Mouse (Mus musculus) spleen, adult 18-20 months (tissue): ENCODE measurements at regions not wholly inside any gene's neighbourhood (a gene's known extent, or its start where the extent isn't known, plus 50 kb on each side); places are given as distances from the start of the nearest gene placed in this dataset.
"Not testable (repeated sequence)": the region's sequence is repeated elsewhere in the genome, so short reads cannot be mapped to it uniquely, and the experiment has no call there.

Experiments used
- DNase-seq, 2 experiments: peaks; one replicate each; pipeline ENCODE4 v3.0.0; 2022; ENCODE audit warnings: mixed read lengths in 2 of 2

DNA sequence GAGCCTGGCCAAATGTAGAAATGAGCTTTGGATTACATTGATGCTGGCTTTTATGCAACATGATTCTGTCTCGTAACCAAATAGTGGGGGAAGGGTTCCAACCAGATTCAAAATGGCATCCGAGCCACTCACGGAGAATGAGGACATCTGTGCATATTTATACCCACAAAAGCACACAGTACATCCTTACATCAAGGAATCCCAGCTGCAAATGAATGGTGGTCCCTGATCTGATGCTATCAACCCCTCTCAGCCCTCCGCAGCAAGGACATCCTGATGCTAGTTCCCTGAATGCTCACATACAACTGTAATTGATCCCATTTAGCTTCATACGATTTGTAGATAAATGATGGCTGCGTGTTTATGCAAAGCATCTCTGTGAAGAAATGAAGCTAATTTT lies 215.9 kb downstream of the Samd5 start:
- DNase-seq = no peak

DNA sequence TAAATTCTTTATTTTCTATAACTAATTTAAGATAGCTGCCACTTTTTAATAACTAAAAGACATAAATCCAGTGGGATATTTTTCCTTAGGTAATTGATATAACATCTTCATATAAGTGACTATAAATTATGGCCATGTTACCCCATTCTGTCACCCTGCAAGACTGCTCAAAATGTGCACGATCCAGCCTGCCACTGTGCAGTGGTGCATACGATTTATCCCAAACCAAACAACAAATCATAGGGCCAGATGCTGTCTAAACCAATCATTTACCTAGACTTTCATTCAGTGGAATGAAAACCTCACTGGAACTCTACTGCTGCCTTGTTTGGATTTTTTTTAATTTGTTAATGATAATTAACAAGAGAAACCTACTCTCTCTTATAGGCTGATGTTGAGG lies 216.5 kb downstream of the Samd5 start:
- DNase-seq = no peak

DNA sequence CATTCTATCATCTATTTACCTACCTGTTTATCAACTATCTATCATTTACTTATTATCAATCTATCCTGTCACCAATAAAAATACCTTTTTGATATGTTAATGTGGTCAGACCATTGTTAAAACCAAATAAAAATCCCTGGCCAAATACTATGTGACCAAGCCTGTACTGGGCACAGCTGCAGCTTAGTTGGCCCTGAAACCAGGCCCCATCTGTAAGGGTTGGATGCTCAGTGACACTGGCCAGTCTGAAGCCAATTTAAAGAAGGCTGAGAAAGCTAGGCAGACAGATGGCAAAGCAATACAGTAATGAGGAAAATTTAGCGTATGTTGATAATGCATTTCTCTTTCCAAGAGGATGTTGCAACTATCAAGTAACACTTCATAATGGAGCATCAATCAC lies 217.8 kb downstream of the Samd5 start:
- DNase-seq = no peak

DNA sequence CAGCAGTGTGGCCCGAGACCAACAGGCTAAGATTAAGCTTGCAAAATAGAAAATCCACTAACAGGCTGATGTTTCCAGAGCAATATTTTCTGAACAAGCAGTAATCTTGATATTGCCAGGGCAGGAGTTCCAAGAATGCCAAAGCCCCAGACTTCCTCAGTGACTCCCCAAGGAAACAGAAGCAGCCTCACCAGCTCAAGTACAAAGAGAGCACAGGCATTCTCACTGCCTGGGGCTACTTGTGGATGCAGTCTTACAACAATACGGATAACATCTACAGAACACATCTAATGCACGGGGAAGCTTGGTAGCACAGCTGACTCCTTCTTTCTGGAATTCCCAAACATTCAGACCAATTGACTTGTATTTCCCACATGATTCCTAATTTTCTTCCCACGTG lies 235.9 kb downstream of the Samd5 start:
- DNase-seq = no peak

DNA sequence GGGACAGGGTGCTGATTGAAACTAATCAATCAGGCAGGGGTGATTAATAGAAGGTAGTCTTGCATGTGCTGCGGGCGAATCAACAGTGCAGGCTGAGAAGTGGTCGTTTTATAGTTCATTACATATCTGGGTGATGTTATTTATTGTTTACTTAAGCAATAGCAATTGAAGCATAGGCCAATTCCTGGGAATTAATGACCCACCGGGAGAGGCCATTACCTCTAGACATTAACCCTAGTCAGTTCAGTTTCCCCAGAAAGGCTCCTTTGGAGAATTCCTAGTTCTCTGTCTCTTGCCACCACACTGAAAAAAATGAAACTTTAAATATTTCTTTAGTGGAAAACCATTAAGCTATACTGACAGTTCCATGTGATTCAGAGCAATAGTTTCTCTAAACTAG lies 236.6 kb downstream of the Samd5 start:
- no peak for DNase-seq

DNA sequence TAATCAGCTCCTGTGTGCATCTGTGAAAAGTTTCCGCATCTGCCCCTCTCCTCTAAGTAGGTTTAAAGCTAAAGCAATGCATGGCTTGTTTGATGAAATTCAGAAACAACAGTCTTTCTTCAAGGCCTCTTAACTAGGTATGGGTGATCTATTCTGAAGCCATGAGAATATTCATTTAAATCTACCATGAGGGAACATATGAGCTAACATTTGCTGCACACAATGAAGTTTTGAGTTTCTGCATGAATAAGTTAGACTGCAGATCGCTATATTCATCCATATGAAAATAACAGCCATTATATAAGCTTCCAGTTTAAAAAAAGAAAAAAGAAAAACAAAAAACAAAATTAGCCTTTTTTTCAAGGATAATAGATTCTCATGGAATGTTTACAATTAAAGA lies 245.9 kb downstream of the Samd5 start:
- no peak for DNase-seq

DNA sequence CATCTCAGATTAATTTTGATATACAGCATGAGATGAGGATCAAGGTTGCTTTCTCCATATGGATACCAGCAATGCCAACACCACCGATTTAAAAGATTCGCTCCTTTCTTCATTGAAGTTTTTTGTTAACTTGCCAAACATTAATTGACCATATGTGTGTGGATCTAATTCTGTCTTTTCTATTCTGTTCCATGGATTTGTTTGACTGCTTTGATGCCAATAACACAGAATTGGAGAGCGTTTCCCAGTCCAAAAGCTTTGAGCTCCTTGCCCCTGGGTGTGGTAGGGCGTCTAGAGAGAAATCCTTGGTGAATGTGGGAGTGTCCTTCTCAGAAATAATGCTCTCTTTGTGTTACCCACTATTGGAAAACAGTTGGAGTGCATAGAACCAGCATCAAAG lies 254.3 kb downstream of the Samd5 start:
- no peak for DNase-seq

DNA sequence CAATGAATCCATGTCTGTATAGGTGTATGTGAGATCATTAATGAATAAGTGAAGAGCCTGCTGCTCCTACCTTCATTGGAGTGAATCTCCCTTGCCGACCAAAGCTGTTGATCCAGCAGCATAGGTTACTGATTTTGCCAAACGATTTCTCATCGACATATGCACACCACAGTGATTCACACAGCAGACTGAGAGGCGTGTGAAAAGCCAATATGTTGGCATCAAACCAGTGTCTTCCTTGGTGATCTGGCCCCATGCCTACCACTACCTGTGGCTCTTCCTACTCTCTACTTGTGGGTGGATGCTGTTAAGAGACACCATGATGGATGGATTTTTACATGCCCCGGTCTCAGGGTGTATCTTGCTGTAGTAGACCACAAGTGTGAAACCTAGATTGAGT lies 258.3 kb downstream of the Samd5 start:
- no peak for DNase-seq

DNA sequence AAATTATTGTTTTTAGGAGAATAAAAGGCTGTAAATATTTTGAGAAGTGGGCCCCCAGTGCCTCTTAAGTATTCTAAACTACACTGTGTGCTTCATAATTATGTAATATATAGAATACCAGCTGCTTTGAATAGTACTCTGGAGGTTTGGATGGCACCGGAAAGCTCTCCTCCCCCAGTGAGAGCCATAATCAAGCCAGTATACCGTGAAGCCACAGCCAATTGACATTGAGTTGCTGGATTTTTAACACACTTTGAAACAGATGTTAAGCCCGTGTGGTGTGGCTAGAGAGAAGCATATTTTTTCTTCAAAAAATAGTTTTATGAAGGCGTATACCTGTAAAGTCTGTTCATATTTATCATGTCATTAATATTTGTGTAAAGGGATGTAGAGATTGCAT lies 268.9 kb downstream of the Samd5 start:
- DNase-seq = no peak

DNA sequence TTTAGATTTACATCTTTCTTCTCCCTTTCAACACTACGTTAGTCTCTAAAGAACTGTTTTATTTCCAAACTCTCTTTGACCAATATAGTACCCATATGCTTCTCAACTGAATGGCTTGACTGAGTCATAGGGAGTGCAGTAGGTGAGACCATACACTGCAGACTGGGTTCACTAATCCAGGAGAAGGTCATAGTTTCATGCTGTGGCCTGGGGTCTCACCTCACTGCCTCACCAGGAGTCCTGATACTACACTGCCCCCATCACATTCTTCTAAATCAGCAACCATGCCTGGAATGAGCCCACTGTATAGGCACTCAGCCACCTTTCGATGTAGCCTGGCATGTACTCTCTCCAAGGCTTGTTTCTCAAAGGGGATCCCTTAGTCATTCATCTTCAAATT lies 269.6 kb downstream of the Samd5 start:
- no peak for DNase-seq

DNA sequence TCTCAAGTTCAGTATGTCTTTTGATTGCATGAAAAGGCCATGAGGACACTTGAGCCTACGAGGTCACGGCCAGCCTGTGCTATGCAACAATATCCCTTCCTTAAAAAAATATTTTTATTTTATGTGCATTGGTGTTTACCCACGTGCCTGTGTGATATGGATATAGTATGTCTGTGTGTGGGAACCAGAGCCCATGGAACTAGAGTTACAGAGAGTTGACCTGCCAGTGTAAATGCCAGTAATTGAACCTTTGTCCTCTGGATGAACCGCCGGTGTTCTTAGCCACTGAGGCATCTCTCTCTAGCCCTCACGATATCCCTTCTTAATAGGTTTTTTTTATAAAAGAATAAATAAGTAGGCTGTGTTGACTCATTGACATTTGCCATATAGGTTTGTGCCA lies 270.0 kb downstream of the Samd5 start:
- DNase-seq = no peak

DNA sequence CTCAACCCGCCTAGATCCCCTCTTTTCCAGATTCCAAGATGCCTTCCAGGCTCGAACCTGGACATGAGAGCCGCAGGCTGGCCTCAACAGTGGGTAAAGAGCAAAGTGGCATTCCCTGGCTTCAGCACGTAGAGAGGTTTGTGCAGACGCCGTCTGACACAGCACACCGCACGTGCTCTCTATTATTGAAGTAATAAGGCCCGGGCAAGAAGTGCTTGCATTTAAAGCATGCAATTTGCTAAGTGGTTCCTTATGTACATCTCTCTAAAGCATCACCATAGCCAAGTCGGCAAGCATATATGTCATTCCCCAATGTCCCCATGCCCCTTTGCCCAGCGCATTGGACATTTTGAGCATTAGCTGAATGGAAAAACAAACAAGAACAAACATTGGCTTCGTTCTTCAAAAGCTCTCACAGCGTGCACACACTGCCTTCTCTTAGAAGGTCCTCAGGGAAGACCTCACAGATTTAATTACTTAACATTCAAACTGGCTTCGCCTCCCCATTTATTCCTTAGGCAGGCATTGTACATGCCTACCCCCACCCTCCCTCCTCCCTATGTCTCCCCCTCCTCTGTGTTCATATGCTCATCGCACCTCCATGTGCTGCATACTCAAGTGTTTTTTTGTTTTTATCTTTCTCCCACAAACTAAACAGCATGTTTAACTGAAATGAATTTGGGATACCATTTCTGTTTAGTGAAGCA lies 273.9 kb downstream of the Samd5 start:
- DNase-seq = no peak

DNA sequence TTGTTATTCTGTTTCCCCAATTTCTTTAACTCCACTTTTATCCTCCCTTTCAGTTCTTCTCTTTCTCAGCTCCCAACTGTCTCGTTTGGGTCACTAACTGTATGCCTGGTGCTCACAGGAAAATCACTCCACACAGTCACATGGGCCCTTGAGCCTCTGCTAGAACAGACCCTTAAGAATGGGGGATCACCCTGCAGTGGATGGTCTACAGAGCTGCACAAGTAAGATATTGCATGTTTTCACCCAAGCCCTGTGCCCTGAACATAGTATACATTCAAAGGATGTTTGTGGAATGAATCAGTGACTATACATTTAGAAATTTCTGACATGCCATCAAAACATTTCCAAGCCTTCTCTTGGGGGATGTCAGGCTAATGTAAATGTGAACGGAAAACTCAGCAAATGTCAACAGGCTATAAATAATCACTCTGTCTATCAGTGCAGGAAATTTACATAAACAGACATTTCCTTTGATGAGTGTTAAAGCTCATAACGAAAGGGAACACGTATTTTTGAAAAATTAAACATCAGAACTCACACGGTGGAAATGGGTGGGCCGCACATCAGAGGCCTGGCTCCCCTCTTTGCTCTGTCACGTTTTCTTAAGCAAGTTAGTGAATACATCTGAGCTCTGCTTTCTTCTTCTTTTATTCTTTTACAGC lies 297.4 kb downstream of the Samd5 start:
- DNase-seq = no peak

DNA sequence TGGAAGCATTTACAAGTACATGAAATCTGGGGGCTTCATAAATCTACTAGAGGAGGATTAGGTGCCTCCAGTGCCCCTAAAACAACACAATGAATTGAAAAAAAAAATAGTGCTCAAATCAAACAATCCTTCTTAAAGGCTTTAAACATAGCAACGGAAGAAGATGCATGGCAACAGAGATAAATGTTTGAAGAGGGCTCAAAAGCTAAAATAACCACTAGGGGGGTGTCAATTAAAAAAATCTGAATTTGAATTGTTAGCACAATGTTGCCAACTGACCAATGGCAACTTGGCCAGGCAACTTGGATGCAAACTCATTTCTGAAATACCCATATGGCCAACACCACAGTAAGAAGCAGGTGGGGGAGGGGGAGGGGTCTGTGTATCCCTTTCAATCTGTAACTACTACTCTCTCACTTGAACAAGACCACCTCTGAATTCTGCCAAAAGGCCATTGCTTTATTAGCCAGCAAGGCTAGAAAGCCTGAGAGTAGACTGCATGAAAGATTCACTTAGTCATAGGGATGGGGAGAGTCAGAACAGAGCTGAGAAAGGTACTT lies 312.6 kb downstream of the Samd5 start:
- no peak for DNase-seq

DNA sequence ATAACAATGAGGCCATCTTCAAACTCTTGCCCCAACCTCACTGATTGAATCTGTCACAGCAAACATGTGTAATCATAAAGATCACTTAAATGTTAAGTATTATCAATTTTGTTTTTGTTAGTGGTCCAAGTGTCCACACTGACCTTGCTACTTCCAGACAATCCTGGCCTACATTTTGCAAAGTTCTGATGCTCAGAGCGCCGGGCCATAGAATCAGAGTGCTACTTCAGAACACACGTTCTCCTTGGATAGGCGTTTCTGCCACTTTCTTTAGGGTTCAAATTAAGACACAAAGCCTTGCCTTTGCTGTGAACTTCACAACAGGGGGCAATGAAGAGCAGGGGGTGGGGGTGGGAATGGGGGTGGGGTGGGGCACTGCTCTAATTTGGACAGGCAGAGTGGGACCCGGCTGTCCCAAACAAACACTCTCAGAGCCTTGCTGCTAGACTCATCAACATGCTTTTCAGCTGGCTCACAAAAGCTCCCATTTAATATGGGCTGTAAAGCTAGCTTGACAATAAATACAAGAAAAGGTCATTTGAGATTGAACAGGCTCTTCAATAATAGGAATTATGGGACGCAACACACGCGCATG lies 336.7 kb downstream of the Samd5 start:
- no peak for DNase-seq

DNA sequence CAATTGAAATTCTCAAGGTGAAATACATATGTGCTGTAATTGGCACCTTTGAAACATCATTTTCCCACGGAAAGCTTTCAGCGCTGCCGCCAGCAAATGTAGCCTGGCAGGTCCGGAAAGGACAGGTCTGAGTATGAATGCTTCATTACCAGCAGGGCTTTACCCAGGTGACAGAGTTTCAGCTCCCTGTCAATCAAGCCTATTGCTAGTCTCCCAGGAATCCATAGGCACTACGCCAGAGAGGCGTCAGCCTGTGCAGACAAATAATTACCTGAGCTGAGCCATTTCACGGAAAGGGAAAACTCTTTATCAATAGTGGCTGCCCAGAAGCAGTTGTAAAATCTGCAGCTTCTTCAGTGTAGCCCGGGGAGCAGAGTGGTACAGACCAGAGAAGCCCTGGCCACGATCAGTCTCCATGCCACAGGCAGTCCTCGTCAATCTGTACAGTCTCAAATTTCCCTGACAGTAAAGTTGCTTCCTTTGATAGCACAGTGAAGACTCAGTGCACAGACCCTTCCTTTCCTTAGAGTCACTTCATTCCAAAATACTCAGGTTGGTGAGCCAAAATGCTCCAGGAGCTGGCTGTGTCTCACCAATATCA lies 340.7 kb downstream of the Samd5 start:
- DNase-seq = no peak

DNA sequence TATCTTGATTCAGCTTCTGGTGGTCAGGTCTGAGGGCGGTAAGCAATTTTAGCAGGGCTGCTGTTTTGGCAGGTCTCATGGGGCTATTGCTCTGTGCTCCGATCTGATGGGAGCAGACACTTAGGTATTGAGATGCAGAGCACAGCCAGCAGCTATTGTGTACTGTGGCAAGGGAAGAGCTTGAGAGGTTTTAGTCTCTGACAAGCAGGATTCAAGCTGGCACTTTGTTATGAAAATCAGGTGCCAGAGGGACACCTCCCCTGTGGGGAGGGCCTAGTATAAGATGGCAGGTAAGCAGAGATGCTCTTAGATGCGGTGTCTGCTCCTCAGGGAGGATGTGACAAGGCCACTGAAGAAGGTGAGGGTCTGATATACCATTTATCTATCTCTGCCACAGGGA lies 343.3 kb downstream of the Samd5 start:
- no peak for DNase-seq

DNA sequence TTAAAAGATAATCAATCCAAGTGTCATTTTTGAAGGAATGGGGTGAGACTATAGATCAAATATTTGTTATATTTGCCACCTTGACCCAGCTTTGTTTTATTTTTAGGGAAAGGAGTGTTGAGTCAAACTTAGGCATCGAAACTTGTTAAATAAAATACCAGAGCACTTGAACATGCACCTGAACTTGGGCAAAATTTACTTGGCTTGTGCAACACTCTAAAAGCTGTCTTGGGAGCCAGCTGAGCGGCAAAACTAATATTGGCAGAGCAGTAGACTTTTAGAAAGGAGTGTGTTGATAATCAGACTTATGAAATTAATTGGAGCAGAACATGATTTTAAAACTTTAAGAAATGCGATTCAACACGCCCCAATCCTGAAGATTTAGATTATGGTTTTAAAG lies 346.7 kb downstream of the Samd5 start:
- DNase-seq = no peak

DNA sequence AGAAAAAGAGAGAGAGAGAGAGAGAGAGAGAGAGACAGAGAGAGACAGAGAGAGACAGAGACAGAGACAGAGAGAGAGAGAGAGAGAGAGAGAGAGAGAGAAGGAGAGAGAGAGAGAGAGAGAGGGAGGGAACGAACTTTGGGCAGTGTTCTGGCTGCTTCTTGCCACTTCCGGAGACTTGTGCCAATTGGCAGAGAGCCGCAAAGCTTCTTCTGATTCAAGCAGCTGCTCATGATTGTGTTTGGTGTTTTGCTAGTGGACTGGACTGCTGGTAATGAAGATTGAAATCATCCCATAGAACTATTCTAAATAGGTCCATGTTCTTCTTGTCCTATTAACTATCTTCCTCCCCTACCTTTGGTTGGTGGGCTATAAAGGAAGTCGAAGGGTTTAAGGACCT lies 347.1 kb downstream of the Samd5 start:
- not testable (repeated sequence) for DNase-seq

DNA sequence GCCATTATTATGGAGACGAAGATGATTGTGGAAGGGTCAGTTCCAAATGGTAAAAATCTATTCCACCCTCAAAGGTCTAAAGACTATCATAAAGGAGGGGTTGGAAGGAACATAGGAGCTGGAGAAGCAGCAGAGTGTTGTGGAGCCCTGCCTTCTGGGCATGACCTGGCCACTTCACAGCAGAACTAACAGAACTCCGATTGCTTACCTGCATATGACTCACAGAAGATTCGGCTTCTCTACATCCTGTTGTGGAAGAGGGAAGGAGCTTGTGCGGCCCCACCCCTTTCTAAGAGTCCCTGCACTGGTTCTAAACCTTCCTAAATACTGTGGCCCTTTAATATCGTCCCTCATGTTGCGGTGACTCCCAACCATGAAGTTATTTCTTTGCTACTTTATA lies 362.7 kb downstream of the Samd5 start:
- no peak for DNase-seq

DNA sequence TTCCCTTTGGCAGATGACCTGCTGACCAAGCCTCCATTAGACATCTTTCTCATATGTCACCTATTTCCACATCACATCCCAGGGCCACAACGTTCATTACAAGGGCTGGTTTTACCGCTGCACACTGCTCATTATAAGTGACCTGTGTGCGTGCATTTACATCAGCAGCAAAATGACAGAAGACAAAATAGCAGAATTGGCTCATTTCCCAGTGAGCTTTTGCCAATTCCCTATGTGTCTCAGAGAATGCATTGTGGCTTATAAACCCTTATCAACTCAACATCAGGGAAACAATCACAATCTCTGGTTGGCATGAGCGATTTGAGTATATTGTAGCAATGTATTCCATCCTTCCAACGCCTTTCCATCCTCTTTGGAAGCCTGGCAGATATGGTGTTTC lies 364.7 kb downstream of the Samd5 start:
- no peak for DNase-seq

DNA sequence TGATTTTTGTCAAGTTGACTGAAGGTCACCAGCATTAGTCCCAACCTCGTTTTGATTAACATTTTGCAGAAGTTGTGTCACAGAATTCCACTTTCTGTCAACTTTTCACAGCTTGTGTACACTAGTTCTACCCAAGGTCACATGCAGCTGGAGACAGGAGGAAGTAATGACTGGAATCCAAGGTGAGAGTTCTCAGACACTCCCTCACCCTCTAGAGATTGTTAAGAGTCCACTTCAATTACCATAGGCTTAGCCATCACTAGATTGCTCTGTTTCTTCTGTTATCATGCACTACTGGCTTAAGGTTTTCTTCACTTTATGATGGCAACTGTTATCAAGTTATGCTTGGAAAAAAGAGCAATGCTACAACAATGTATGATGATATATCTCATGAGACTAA lies 379.0 kb downstream of the Samd5 start:
- DNase-seq = no peak

DNA sequence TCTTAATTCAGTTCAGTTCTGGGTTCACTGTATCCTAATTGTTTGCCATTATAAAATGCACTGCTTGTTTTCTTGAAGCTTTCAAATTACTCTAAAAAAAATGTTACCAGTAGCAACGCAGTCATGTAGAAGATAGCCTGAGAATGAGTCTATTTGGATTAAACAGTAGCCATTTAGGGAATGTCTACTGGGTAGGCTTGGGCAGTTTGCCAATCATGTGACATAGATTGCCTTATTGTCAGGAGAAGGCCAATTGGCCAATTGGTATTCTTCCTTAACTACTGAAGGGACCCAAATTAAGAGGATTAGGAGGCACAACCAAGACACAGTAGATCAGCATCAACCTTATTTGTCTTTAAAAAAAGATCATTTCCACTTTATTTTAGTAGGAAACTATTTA lies 379.7 kb downstream of the Samd5 start:
- DNase-seq = no peak

DNA sequence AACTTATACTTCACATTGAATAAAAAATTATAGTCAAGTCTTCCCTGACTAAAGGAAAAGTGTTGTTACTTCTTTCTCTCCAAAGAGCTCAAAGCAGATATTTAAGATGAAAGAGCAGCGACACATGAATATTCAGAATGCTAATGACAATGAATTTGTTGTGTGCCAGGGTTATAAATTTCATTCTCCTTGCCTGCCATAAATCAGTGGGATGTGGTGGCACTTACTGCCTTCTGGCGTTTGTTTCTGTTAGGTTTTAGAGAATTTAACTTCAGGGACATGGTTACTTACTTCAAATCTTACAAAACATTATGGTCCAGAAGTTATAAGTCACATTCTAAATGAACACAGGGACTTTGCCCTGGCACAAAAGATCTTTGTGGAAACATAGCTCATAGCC lies 380.4 kb downstream of the Samd5 start:
- no peak for DNase-seq
